ENCODE assay signal across 13 mouse cellular contexts in the genomic region with DNA sequence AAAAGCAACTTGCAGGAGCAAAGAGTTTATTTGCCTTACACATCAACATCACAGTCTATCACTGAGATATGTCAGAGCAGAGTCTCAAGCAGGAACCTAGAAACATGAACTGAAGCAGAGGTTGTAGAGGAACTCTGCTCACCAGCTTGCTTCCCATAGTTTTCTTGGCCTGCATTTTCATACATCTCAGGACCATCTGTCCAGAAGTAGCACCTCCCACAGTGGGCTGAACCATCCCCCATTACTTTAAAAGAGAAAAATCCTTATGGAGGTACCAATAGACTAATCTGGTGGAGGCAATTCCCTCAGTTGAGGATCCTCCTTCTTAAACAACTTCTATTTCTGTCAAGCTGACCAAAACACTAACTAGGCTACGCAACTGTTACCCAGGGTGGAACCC. TPM values are rescaled to one million over a fixed set of nuclear protein-coding genes. Genes with fewer than 3 reads are reported as not detected.
A peak's percentile ranks its signal among the peaks of the same experiment; 100 is the strongest.
DNase-seq lines count a peak whose midpoint lies in the region.
"Had no signal": no experiment of that assay in that cellular context is flagged by ENCODE, and none has a peak within 500 bp of the region (broad histone marks: within the 10 kb centered on the region; RNA-seq: fewer than 3 reads in every experiment).

No protein-coding gene starts in this region.

- intact Hi-C loops in left cerebral cortex, postnatal 25 days (cut with DNase I), result no loop called here
- intact Hi-C loops in left cerebral cortex, postnatal 10 days (cut with DNase I), result no loop called here

- peak; percentile 23 to 63 for DNase-seq in frontal cortex, postnatal 36 days (ENCODE audit: low spot score in 2 of 2)
- no peak for DNase-seq in frontal cortex, postnatal 25 days (ENCODE audit: low spot score in 2 of 2)
- peak; percentile 17 to 85 for DNase-seq in left cerebral cortex, postnatal 25 days (ENCODE audit: low spot score in 2 of 2)
- DNase-seq in left cerebral cortex, postnatal 10 days (ENCODE audit: extremely low spot score in 1 of 2, low spot score in 2 of 2), result no peak
- DNase-seq in right cerebral cortex, postnatal 25 days, result peak; percentile 39
- no peak for DNase-seq in right cerebral cortex, postnatal 10 days (ENCODE audit: low spot score in 2 of 2)
- DNase-seq: adrenal gland, postnatal 14 days; cerebellum, adult 18-20 months; cerebellum, adult 9-11 months; cerebellum, postnatal 36 days; forebrain, postnatal 0 days; gastrocnemius, postnatal 36 days; heart, postnatal 36 days had no signal

RNA-seq across cellular contexts. Expression of a gene that starts 36.8 kb away (rescaled TPM):
- 10 to 100 TPM in 1 of 2 experiments, 1 to 10 TPM in 1; 9.8 to 10.3 TPM for total RNA-seq in left cerebral cortex, postnatal 25 days (2021)
- total RNA-seq in left cerebral cortex, postnatal 10 days (2021), result 10 to 100 TPM; 15.3 to 15.6 TPM

Comparison
In these comparisons a context has a peak if more than half of its experiments do, and no peak if none do; other contexts are left out.
1. DNase-seq: peak in frontal cortex, postnatal 36 days (2 of 2), left cerebral cortex, postnatal 25 days (2 of 2) and right cerebral cortex, postnatal 25 days (single experiment); none in frontal cortex, postnatal 25 days (0 of 2), left cerebral cortex, postnatal 10 days (0 of 2) and right cerebral cortex, postnatal 10 days (0 of 2).